Mouse (Mus musculus) CH12.LX (cell line): Measurements from ENCODE around the gene Gm9964. TPM values are rescaled to one million over a fixed set of nuclear protein-coding genes. Genes with fewer than 3 reads are reported as not detected.
A peak's percentile ranks its signal among the peaks of the same experiment; 100 is the strongest.

Source experiments
- DNase-seq: peaks from one replicate; pipeline ENCODE4 v3.0.0-alpha.2; 2013; ENCODE audit errors: extremely low read depth
- H3K27ac ChIP-seq: 2 replicates; pipeline ENCODE4 v1.5.1; 2012; ENCODE audit warnings: low read depth, mild to moderate bottlenecking, control low read depth, moderate library complexity; ENCODE audit not compliant: insufficient read depth
- H3K27me3 ChIP-seq: replicated peaks from 2 replicates; pipeline ENCODE3; 2012; ENCODE audit warnings: inconsistent platforms
- H3K36me3 ChIP-seq, 2 experiments: replicated peaks in 1 of 2; 2 replicates each; pipeline versions ENCODE3 to v1.6.1; 2012; ENCODE audit warnings: inconsistent platforms in 1 of 2, low read length in 1 of 2, mild to moderate bottlenecking in 1 of 2, mixed read lengths in 1 of 2, moderate library complexity in 1 of 2; ENCODE audit not compliant: control insufficient read depth in 1 of 2, insufficient read depth in 1 of 2
- H3K4me1 ChIP-seq, 2 experiments: 2 replicates each; pipeline ENCODE4 v1.6.1; 2012; ENCODE audit warnings: inconsistent platforms in 1 of 2, moderate library complexity in 1 of 2; ENCODE audit not compliant: insufficient read depth in 2 of 2, control insufficient read depth in 1 of 2
- H3K4me2 ChIP-seq: 2 replicates; pipeline ENCODE4 v1.6.1; 2012; ENCODE audit warnings: low read depth, mild to moderate bottlenecking, control low read depth; ENCODE audit not compliant: poor library complexity, insufficient read depth, severe bottlenecking
- H3K4me3 ChIP-seq, 3 experiments: fragments of 150-350 bp in 1 of 3; sonication (generic) in 1 of 3; replicated peaks in 1 of 3; 2 replicates each; pipeline versions ENCODE3 to v1.5.1; 2011 to 2012; ENCODE audit warnings: low read depth in 2 of 3, low read length in 2 of 3, mild to moderate bottlenecking in 2 of 3, moderate library complexity in 2 of 3, control low read depth in 1 of 3, improper control_type of control experiment in 1 of 3, inconsistent platforms in 1 of 3, mixed read lengths in 1 of 3; ENCODE audit not compliant: poor library complexity in 1 of 3
- H3K79me2 ChIP-seq: replicated peaks from 2 replicates; pipeline ENCODE4 v1.6.1; 2012; ENCODE audit warnings: mild to moderate bottlenecking, moderate library complexity; ENCODE audit not compliant: control insufficient read depth, poor library complexity, insufficient read depth, severe bottlenecking; ENCODE audit errors: extremely low read depth
- H3K9ac ChIP-seq: 2 replicates; pipeline ENCODE4 v1.6.1; 2012; ENCODE audit warnings: low read depth, mild to moderate bottlenecking, control low read depth, moderate library complexity; ENCODE audit not compliant: insufficient read depth
- H3K9me3 ChIP-seq: replicated peaks from 2 replicates; pipeline ENCODE3; 2012; ENCODE audit warnings: low read length, inconsistent platforms, mixed read lengths
- BHLHE40 ChIP-seq: IDR thresholded peaks from 2 replicates; pipeline ENCODE4 v1.6.1; 2011; ENCODE audit warnings: mild to moderate bottlenecking, low read depth, low read length, improper control_type of control experiment
- CTCF ChIP-seq, 2 experiments: IDR thresholded peaks in 1 of 2; conservative IDR thresholded peaks in 1 of 2; 2 replicates each; pipeline ENCODE4 v1.5.1; 2011 to 2012; ENCODE audit warnings: low read depth in 2 of 2, low read length in 2 of 2, improper control_type of control experiment in 1 of 2, inconsistent platforms in 1 of 2, mild to moderate bottlenecking in 1 of 2, moderate library complexity in 1 of 2
- ELF1 ChIP-seq: IDR thresholded peaks from 2 replicates; pipeline ENCODE4 v1.6.1; 2014; ENCODE audit warnings: low read depth, mild to moderate bottlenecking, inconsistent platforms, low read length, improper control_type of control experiment
- EP300 ChIP-seq: IDR thresholded peaks from 2 replicates; pipeline ENCODE4 v1.6.1; 2011; ENCODE audit warnings: low read length, improper control_type of control experiment
- GABPA ChIP-seq: IDR thresholded peaks from 2 replicates; pipeline ENCODE4 v1.6.1; 2012; ENCODE audit warnings: low read depth, low read length, improper control_type of control experiment, inconsistent platforms; ENCODE audit not compliant: insufficient replicate concordance
- HCFC1 ChIP-seq: IDR thresholded peaks from 2 replicates; pipeline ENCODE4 v1.6.1; 2012; ENCODE audit warnings: low read depth, mild to moderate bottlenecking, inconsistent platforms, low read length, improper control_type of control experiment
- JUN ChIP-seq: IDR thresholded peaks from 2 replicates; pipeline ENCODE4 v1.6.1; 2011; ENCODE audit warnings: low read depth, mild to moderate bottlenecking, low read length, improper control_type of control experiment, moderate library complexity; ENCODE audit not compliant: insufficient read depth
- JUND ChIP-seq: conservative IDR thresholded peaks from 2 replicates; pipeline ENCODE4 v1.6.1; 2011; ENCODE audit warnings: low read depth, low read length, improper control_type of control experiment
- MAX ChIP-seq: IDR thresholded peaks from 2 replicates; pipeline ENCODE4 v1.6.1; 2011; ENCODE audit warnings: low read length, improper control_type of control experiment
- MEF2A ChIP-seq: IDR thresholded peaks from 2 replicates; pipeline ENCODE4 v1.6.1; 2014; ENCODE audit warnings: low read depth, mild to moderate bottlenecking, inconsistent platforms, low read length, improper control_type of control experiment, borderline replicate concordance
- MYC ChIP-seq: IDR thresholded peaks from 2 replicates; pipeline ENCODE4 v1.6.1; 2011; ENCODE audit warnings: low read depth, mild to moderate bottlenecking, improper control_type of control experiment, low read length
- NELFE ChIP-seq: IDR thresholded peaks from 2 replicates; pipeline ENCODE4 v1.6.1; 2011; ENCODE audit warnings: low read depth, low read length, improper control_type of control experiment
- NRF1 ChIP-seq: IDR thresholded peaks from 2 replicates; pipeline ENCODE4 v1.6.1; 2014; ENCODE audit warnings: low read depth, mild to moderate bottlenecking, inconsistent platforms, low read length, improper control_type of control experiment, moderate library complexity
- POLR2A ChIP-seq: IDR thresholded peaks from 2 replicates; pipeline ENCODE4 v1.6.1; 2011; ENCODE audit warnings: low read depth, mild to moderate bottlenecking, improper control_type of control experiment, low read length
- POLR2AphosphoS2 ChIP-seq: IDR thresholded peaks from 2 replicates; pipeline ENCODE4 v1.6.1; 2011; ENCODE audit warnings: low read depth, low read length, improper control_type of control experiment
- RAD21 ChIP-seq: IDR thresholded peaks from 2 replicates; pipeline ENCODE4 v1.6.1; 2011; ENCODE audit warnings: low read depth, mild to moderate bottlenecking, low read length, improper control_type of control experiment, moderate library complexity
- SIN3A ChIP-seq: IDR thresholded peaks from 2 replicates; pipeline ENCODE4 v1.6.1; 2012; ENCODE audit warnings: low read length, improper control_type of control experiment, inconsistent platforms
- SMC3 ChIP-seq: IDR thresholded peaks from 2 replicates; pipeline ENCODE4 v1.6.1; 2011; ENCODE audit warnings: low read depth, low read length, improper control_type of control experiment
- TBP ChIP-seq: conservative IDR thresholded peaks from 2 replicates; pipeline ENCODE4 v1.6.1; 2011; ENCODE audit warnings: low read depth, low read length, improper control_type of control experiment
- ZC3H11A ChIP-seq: IDR thresholded peaks from 2 replicates; pipeline ENCODE4 v1.6.1; 2012; ENCODE audit warnings: low read depth, mild to moderate bottlenecking, inconsistent platforms, low read length, improper control_type of control experiment
- ZMIZ1 ChIP-seq: IDR thresholded peaks from 2 replicates; pipeline ENCODE4 v1.6.1; 2012; ENCODE audit warnings: low read depth, mild to moderate bottlenecking, inconsistent platforms, low read length, improper control_type of control experiment
- ZNF384 ChIP-seq: IDR thresholded peaks from 2 replicates; pipeline ENCODE4 v1.6.1; 2012; ENCODE audit warnings: low read depth, low read length, improper control_type of control experiment, inconsistent platforms
- dilution Hi-C: fragments of 300-500 bp; cut with MboI; formaldehyde crosslinking; loops from 2 replicates; pipeline ENCODE4 v1.14.3; 2020; ENCODE audit warnings: low sequenced_read_pairs; ENCODE audit not compliant: extremely low pct_unique_long_range_greater_than_20kb, extremely low pct_ligation_motif_present
- in situ Hi-C: fragments of 300-500 bp; cut with MboI; formaldehyde crosslinking; loops from 3 replicates; pipeline ENCODE4 v1.14.3; 2019; ENCODE audit warnings: low sequenced_read_pairs, low pct_ligation_motif_present, low pct_unique_long_range_greater_than_20kb, mixed read lengths
- polyA plus RNA-seq: library from polyadenylated mRNA; unstranded; fragments of >175 nt; gene quantifications from 2 replicates; pipeline ENCODE4 v1.2.1, GENCODE M21; 2012; ENCODE audit warnings: low read depth; ENCODE audit not compliant: insufficient read length
- total RNA-seq, 2 experiments: library from RNA; depleted of rRNA; stranded (reverse); fragments of 300-350 nt in 1 of 2; fragments of >200 nt in 1 of 2; gene quantifications; 2 replicates each; pipeline ENCODE4 v1.2.3; 2012 to 2014

Gm9964 gene
- total and polyA plus RNA-seq, 3 experiments: not detected

- Histone ChIP-seq H3K4me3 (no peak overlapping the region), H3K79me2 (no peaks in the 10 kb centered on the region), H3K27me3 (no peaks in the 10 kb centered on the region)
- TF ChIP-seq RAD21 (peak; percentile 41), POLR2A (no peak), ZC3H11A (no peak), MYC (no peak), ZMIZ1 (no peak), SIN3A (no peak), GABPA (no peak), CTCF (conservative IDR thresholded peaks at IDR 0.05 in 1 of 2, IDR thresholded peaks at IDR 0.05 in 1 of 2; ENCODE audit: low read depth in 2 of 2, low read length in 2 of 2) (peak; percentile 4 to 45; a peak in 2 of 4 replicates), HCFC1 (no peak), NELFE (no peak), POLR2AphosphoS2 (no peak), MEF2A (no peak), MAX (no peak), JUND (no peak), NRF1 (no peak), SMC3 (peak; percentile 28)
- TF ChIP-seq, all 38 proteins: peak for 3
- Histone ChIP-seq H3K27ac (no peak overlapping the region), H3K9me3 (no peaks in the 10 kb centered on the region), H3K36me3 (no peaks in the 10 kb centered on the region), H3K4me2 (no peak overlapping the region), H3K9ac (no peak overlapping the region), H3K4me1 (peaks cover 3% of the 10 kb centered on the region in 2 experiments; a peak in 2 of 4 replicates)
- dilution Hi-C loops: no loop called here
- no peak for DNase-seq
- in situ Hi-C loops: loop anchor here (5.0 kb wide), 1 partner anchor 97 kb away; no protein-coding TSS in a partner anchor
Observed at GRCm38 (mm10) chr11:79299719-79300431, 3.2 kb upstream of the Gm9964 start.

- Histone ChIP-seq H3K36me3 (no peaks in the 10 kb centered on the region), H3K9ac (no peak overlapping the region), H3K9me3 (no peaks in the 10 kb centered on the region), H3K4me2 (no peak overlapping the region), H3K27me3 (no peaks in the 10 kb centered on the region), H3K4me1 (peaks cover 9 to 23% of the 10 kb centered on the region in 2 experiments; a peak in 3 of 4 replicates), H3K79me2 (no peaks in the 10 kb centered on the region), H3K4me3 (no peak overlapping the region), H3K27ac (no peak overlapping the region)
- in situ Hi-C loops: no loop called here
- peak; percentile 50 for DNase-seq
- peak; percentile 96 for TF ChIP-seq RAD21
- TF ChIP-seq TBP: no peak
- TF ChIP-seq ZNF384: peak; percentile 27; the same call in 1 of the 2 replicates
- peak; percentile 83 for TF ChIP-seq ZC3H11A
- TF ChIP-seq JUN: no peak
- TF ChIP-seq EP300: peak; percentile 19; the same call in 1 of the 2 replicates
- no peak for TF ChIP-seq SIN3A
- peak; percentile 96 to 99 for TF ChIP-seq CTCF (conservative IDR thresholded peaks at IDR 0.05 in 1 of 2, IDR thresholded peaks at IDR 0.05 in 1 of 2; ENCODE audit: low read depth in 2 of 2, low read length in 2 of 2)
- peak; percentile 63; the same call in 1 of the 2 replicates for TF ChIP-seq ELF1
- peak; percentile 94 for TF ChIP-seq SMC3
- TF ChIP-seq BHLHE40: peak; percentile 33
- TF ChIP-seq MEF2A: 0 out of 2 replicates have a peak, but pooled peaks have one; percentile 35
- dilution Hi-C loops: no loop called here
Observed at GRCm38 (mm10) chr11:79296167-79296566, 539 bp downstream of the Gm9964 start.
